Mouse (Mus musculus) lung, postnatal 0 days (tissue): ENCODE measurements around the gene Padi2. TPM values are rescaled to one million over a fixed set of nuclear protein-coding genes. Genes with fewer than 3 reads are reported as not detected.

Experiments
- ATAC-seq: fragments of 200-750 bp; cut with Nextera tagmentation; 2 replicates; pipeline ENCODE4 v1.8.0; 2017; ENCODE audit warnings: moderate library complexity
- DNase-seq: peaks from one replicate; pipeline ENCODE4 v3.0.0-alpha.2; 2016; ENCODE audit warnings: low spot score
- H3K27ac ChIP-seq: fragments of 300-500 bp; sonication (generic); 2 replicates; pipeline ENCODE4 v1.5.1; 2014; ENCODE audit warnings: antibody characterized with exemption, mild to moderate bottlenecking, low read length, mixed read lengths
- H3K27me3 ChIP-seq: fragments of 300-500 bp; sonication (generic); replicated peaks from 2 replicates; pipeline ENCODE4 v1.6.1; 2014; ENCODE audit warnings: low read length, mixed read lengths; ENCODE audit not compliant: insufficient read depth
- H3K36me3 ChIP-seq: fragments of 300-500 bp; sonication (generic); 2 replicates; pipeline ENCODE4 v1.6.1; 2014; ENCODE audit warnings: low read length, mixed read lengths; ENCODE audit not compliant: insufficient read depth
- H3K4me1 ChIP-seq: fragments of 300-500 bp; sonication (generic); 2 replicates; pipeline ENCODE4 v1.6.1; 2014; ENCODE audit warnings: antibody characterized with exemption, low read depth, low read length, mixed read lengths; ENCODE audit not compliant: insufficient read depth
- H3K4me2 ChIP-seq: fragments of 300-500 bp; sonication (generic); replicated peaks from 2 replicates; pipeline ENCODE4 v1.6.1; 2014; ENCODE audit warnings: low read depth, mild to moderate bottlenecking, low read length, moderate library complexity, mixed read lengths
- H3K4me3 ChIP-seq: fragments of 300-500 bp; sonication (generic); 2 replicates; pipeline ENCODE4 v1.5.1; 2014; ENCODE audit warnings: low read depth, low read length
- H3K9ac ChIP-seq: fragments of 300-500 bp; sonication (generic); replicated peaks from 2 replicates; pipeline ENCODE4 v1.6.1; 2014; ENCODE audit warnings: low read depth, mild to moderate bottlenecking
- H3K9me3 ChIP-seq: fragments of 300-500 bp; sonication (generic); 2 replicates; pipeline ENCODE4 v1.6.1; 2016; ENCODE audit warnings: low read length, mixed read lengths
- CTCF ChIP-seq: IDR thresholded peaks from 2 replicates; pipeline ENCODE4 v1.5.1; 2016; ENCODE audit warnings: antibody characterized with exemption, mild to moderate bottlenecking
- EP300 ChIP-seq: IDR thresholded peaks from 2 replicates; pipeline ENCODE4 v1.6.1; 2016; ENCODE audit warnings: antibody characterized with exemption, mild to moderate bottlenecking, control low read depth
- WGBS: fragments of 180-500 bp; shearing (Covaris S2); extraction: QIAGEN DNeasy Blood & Tissue Kit; methylation state at CpG from one replicate; pipeline ENCODE4 v1.1.7; 2014; 5-methylcytosine and 5-hydroxymethylcytosine counted together
- polyA plus RNA-seq: library from polyadenylated mRNA; unstranded; fragments of >200 nt; fragmentation: Nextera tagmentation; extraction: Ambion mirVana; gene quantifications from 2 replicates; pipeline ENCODE4 v1.2.1, GENCODE M21; 2015

Gene Padi2
- polyA plus RNA-seq, 1 experiment from 2014 or later, result 0.94 TPM

DNA sequence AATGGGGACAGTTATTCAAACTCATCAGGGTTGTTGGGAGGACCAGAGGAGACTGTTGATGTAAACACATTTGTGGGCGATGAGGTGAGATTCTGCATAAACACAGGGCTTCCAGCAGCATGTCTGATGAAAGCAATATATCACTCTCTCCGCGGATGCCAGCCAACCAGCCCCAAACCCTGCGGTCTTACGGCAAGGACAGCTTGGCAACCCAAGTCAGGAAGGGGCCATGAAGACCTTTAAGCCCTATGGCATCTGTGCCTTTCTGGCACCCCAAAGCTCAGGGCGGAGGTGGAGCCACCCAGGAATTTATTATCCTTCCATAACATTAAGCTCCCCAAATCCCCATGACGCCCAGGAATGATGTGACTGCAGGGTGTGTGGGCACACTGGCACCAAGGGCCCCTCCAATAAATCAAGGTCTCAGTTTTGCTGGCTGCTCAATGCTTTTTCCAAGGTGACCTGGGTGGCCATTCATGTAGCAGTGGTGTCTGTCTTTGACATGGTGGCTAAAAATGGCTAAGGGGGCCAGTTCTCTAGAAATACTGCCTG, 53.1 kb downstream of the Padi2 start:
- Histone ChIP-seq H3K27me3 (no peaks in the 10 kb centered on the region), H3K9ac (no peak overlapping the region), H3K27ac (no peak overlapping the region), H3K4me3 (no peak overlapping the region), H3K4me1 (peaks cover 11% of the 10 kb centered on the region; the same call in 1 of the 2 replicates), H3K36me3 (no peaks in the 10 kb centered on the region), H3K9me3 (no peaks in the 10 kb centered on the region), H3K4me2 (no peak overlapping the region)
- TF ChIP-seq EP300 (no peak), CTCF (no peak)
- DNase-seq (no peak), ATAC-seq (no peak)
- 77% methylated on average over 7 of the region's 7 CpGs for WGBS

DNA sequence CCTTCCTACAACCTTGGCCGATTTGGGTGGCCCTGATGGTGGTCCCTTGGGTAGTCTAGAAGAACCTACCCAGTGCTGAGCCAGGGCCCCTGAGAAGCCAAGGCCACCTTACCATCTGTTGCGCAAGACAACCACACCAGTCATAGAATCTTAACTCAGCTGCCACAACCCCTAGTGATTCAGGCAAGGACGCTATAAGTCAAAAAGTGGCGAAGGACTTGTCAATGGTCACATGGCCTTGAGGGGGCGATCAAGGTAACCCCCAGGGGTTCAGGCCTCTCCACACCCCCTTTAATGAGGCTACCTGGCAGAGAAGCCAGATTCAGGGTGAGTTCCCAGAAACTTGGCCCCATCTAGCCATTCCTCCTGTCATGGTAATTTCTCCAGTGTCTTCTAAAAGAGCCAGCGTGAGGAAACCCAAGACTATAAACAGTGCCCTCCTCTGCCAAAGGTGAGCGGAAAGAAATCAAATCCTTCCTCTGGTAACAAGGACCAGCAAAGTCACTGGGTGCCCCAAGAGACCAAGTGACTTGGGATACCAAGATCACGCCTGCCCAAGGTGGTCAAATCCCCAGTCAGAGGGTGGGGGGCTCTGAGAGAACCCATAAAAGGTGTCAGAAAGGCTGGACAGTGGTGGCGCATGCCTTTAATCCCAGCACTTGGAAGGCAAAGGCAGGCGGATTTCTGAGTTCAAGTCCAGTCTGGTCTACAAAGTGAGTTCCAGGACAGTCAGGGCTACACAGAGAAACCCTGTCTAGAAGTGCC, 53.8 kb downstream of the Padi2 start:
- H3K9ac ChIP-seq, result no peak overlapping the region
- WGBS, result 77% methylated on average over 10 of the region's 10 CpGs
- peaks cover 11% of the 10 kb centered on the region; the same call in 1 of the 2 replicates for H3K4me1 ChIP-seq

DNA sequence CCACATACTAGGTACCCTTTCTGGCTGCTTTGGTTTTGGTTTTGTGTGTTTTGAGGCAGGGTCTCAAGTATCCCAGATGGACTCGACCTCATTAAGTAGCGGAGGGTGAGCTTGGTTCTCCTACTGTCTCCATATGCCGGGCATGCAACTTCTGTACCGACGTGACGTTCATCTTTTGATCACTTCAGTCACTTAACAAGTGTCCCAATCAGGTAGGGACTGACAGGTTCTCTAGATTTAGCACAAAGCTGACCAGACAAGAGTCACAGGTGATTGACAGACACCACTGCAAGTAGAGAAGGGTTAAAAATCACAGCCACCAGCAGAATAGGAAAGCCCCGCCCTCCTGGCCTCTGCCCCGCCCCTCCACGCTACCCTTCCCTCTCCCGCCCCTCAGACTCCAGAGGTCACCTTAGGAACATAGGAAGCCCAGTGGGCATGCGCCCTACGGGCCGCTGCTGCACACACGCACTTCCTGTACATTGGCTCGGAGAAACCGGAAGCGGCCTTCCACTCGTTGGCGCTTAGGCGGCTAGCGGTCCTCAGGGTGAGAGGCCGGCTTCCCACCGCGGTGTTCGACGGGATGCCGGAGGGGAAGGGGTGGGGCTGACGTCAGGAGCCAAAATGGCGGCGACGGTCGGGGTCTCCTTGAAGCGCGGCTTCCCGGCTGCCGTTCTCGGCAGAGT, 54.8 kb downstream of the Padi2 start, which contains the start of gene Sdhb:
Gene Sdhb (plus strand): TSS at position 423 of the 686 bp plus-strand sequence.
- H3K4me3 ChIP-seq, result peak within 1 kb of the TSS; percentile 88
- no peak for TF ChIP-seq CTCF
- TF ChIP-seq EP300, result peak; percentile 28; the same call in 1 of the 2 replicates
- peak within 1 kb of the TSS; percentile 93 for H3K9ac ChIP-seq
- peak within 1 kb of the TSS; percentile 82 for H3K27ac ChIP-seq
- no peaks in the 10 kb centered on the region for H3K36me3 ChIP-seq
- H3K4me1 ChIP-seq, result peaks cover 11% of the 10 kb centered on the region; the same call in 1 of the 2 replicates
- DNase-seq, result peak; percentile 99
- peak within 1 kb of the TSS; percentile 91 for H3K4me2 ChIP-seq
- WGBS, result 2% methylated on average over 36 of the region's 37 CpGs
- no peaks in the 10 kb centered on the region for H3K27me3 ChIP-seq
- peak; percentile 98 for ATAC-seq
- no peaks in the 10 kb centered on the region for H3K9me3 ChIP-seq

More for the DNA sequence above, 53.8 kb downstream of the Padi2 start:
- ATAC-seq (no peak), DNase-seq (no peak)
- Histone ChIP-seq H3K4me2 (no peak overlapping the region), H3K9me3 (no peaks in the 10 kb centered on the region), H3K27ac (no peak overlapping the region), H3K27me3 (no peaks in the 10 kb centered on the region), H3K4me3 (no peak overlapping the region), H3K36me3 (no peaks in the 10 kb centered on the region)
- TF ChIP-seq CTCF (no peak), EP300 (no peak)

DNA sequence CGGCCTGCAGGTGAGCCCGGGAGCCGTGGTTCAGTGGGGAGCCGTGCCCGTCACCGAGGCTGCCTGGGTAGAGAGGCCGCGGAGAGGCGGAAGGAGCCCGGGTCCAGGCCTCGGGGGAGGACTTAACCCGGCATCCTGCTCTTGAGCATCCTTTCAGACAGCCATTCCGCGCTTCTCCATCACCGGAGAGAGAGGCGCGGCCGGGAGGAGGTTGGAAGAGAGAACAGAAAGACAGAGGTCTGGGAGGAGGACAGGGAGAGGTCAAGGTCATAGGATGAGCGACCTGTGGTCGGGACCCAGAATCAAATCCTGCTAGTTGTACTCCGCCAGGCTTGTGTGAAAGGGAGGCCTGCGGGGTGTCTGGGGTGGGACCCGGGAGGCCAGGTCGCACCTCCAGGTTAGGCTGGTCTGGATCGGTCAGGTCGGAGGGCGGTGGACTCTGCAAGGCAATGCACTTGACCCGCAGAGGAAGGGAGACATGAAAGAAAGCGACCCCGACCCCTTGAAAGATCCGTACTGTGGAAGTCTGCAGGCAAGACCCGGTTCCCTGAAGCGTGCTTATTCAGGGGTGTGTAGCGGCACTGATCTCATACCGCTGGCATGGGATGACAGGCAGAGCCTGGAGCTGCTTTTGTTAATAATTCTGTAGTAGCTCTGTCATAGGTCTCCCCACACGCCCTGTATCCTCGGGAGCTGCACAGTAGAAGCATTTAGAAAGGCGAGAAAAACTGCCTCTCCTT, 55.5 kb downstream of the Padi2 start:
- Histone ChIP-seq H3K4me3 (peak overlapping the region; percentile 88), H3K27me3 (no peaks in the 10 kb centered on the region), H3K9me3 (no peaks in the 10 kb centered on the region), H3K36me3 (no peaks in the 10 kb centered on the region), H3K27ac (peak overlapping the region; percentile 82), H3K4me1 (peaks cover 11% of the 10 kb centered on the region; the same call in 1 of the 2 replicates), H3K9ac (peak overlapping the region; percentile 93), H3K4me2 (peak overlapping the region; percentile 91)
- WGBS, result under 1% methylated on average over 38 of the region's 38 CpGs
- DNase-seq, result peak; percentile 37
- TF ChIP-seq EP300, result no peak; the same call in 1 of the 2 replicates
- no peak for TF ChIP-seq CTCF
- peak; percentile 14 for ATAC-seq

DNA sequence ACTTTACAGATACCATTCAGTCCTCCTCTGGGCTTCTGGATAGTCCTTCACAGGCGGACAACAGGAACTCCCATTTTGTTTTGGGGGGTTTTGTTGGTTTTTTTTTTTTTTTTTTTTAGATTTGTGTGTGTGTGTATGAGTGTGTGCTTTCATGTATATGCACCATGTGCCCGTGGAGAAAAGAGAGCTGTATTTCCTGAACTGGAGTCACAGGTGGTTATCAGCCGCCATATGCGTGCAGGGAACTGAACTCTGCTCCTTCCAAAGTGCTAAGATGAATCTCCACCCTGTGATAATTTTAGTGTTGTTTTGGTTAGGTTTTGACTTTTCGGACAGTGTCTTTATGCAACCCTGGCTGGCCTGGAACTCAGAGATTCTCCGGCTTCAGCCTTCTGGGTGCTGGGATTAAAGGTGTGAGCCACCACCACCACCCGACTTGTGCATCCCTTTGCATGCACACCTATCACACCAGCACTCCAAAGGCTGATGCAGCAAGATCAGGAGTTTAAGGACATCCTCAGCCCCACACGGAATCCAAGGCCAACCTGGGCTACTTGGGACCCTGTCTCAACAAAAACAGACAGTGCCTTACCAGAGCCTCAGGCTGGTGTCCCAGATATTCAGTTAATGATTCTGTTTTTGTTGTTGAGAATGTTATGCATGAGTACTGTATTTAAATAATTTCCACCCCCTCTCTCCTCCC, 56.2 kb downstream of the Padi2 start:
- WGBS, result 55% methylated on average over 8 of the region's 8 CpGs
- no peak for TF ChIP-seq CTCF
- TF ChIP-seq EP300, result no peak

More for the DNA sequence above, 56.2 kb downstream of the Padi2 start:
- Histone ChIP-seq H3K4me1 (peaks cover 11% of the 10 kb centered on the region; the same call in 1 of the 2 replicates), H3K9ac (peak overlapping the region; percentile 93), H3K4me3 (peak overlapping the region; percentile 88), H3K9me3 (no peaks in the 10 kb centered on the region), H3K27ac (peak overlapping the region; percentile 82), H3K36me3 (0 out of 2 replicates have a peak, but pooled peaks cover 5% of the 10 kb centered on the region), H3K4me2 (peak overlapping the region; percentile 91), H3K27me3 (no peaks in the 10 kb centered on the region)
- ATAC-seq (no peak), DNase-seq (no peak)
